Mouse (Mus musculus) erythroblast, embryonic 14.5 days (primary cell): ENCODE results near the gene Vmn2r97.
"Not testable (repeated sequence)": the region's sequence is repeated elsewhere in the genome, so short reads cannot be mapped to it uniquely, and the experiment has no call there.

Experiments
- GATA1 ChIP-seq: IDR thresholded peaks from 2 replicates; pipeline ENCODE4 v1.6.1; 2012; ENCODE audit warnings: low read length, inconsistent platforms, mixed read lengths
- TAL1 ChIP-seq: IDR thresholded peaks from 3 replicates; pipeline ENCODE4 v1.6.1; 2012; ENCODE audit warnings: low read length, inconsistent platforms, mixed read lengths

DNA sequence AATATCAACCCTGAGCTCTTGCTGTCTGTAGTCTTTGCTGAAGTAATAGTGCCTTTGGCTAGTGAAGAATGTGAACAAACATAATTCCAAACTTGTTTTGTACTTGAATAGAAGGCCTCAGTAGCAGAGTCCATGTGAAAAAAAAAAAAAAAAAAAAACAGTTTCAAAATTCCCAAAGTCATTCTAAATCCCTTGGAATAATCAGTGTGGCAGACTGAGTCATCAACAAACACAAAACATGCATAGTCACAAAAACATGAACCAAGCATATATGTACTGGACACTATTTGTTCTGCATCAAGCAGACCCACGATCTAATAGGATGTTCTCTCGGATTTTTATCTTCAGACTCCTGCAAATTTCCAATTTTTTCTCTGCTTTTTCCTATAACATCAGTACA is at the start of gene Vmn2r97:
- not testable (repeated sequence) for TF ChIP-seq TAL1, GATA1
